Mouse (Mus musculus) left cerebral cortex, postnatal 4 days (tissue): ENCODE measurements around the gene Gcnt7. TPM values are rescaled to one million over a fixed set of nuclear protein-coding genes. Genes with fewer than 3 reads are reported as not detected.

ENCODE experiments used
- DNase-seq: peaks from one replicate; pipeline ENCODE4 v3.0.0-alpha.2; 2022
- intact Hi-C: fragments of 180-260 bp; cut with DNase I; formaldehyde crosslinking; loops from one replicate; pipeline ENCODE4 v1.15.1; 2025
- total RNA-seq, 2 experiments: library from RNA; stranded (reverse); gene quantifications; 2 replicates each; pipeline ENCODE4 v1.2.3; 2021

Gcnt7 gene
- total RNA-seq, 2 experiments from 2014 or later: not detected

GRCm38 (mm10) chr2:172410686-172411085 lies 47.7 kb downstream of the Gcnt7 start:
- intact Hi-C loops: no loop called here

DNA sequence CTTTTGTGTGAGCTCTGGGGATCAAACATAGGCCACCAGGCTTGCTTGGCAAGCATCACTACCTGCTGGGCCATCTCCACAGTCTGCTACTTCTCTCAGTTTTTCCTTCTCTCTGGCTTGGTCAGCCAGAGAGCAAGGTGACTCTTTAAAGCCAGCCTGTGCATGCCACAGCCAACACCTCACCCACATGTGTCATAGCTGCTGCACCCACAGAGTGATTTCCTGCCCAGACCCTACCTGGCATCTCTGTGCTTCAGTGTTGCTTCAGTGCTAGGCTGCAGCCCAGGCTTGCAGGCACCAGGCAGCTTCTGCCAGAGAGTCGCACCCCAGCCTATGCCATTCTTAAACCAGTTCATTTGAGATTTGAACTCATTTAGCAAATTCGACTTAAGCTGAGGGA lies 50.9 kb downstream of the Gcnt7 start:
- DNase-seq: no peak
- intact Hi-C loops: no loop called here

More at GRCm38 (mm10) chr2:172410686-172411085, 47.7 kb downstream of the Gcnt7 start:
- DNase-seq: no peak

GRCm38 (mm10) chr2:172406173-172406572 lies 52.2 kb downstream of the Gcnt7 start:
- no peak for DNase-seq

GRCm38 (mm10) chr2:172405011-172405410 lies 53.4 kb downstream of the Gcnt7 start:
- intact Hi-C loops: no loop called here
- DNase-seq: no peak

More at GRCm38 (mm10) chr2:172406173-172406572, 52.2 kb downstream of the Gcnt7 start:
- intact Hi-C loops: no loop called here

DNA sequence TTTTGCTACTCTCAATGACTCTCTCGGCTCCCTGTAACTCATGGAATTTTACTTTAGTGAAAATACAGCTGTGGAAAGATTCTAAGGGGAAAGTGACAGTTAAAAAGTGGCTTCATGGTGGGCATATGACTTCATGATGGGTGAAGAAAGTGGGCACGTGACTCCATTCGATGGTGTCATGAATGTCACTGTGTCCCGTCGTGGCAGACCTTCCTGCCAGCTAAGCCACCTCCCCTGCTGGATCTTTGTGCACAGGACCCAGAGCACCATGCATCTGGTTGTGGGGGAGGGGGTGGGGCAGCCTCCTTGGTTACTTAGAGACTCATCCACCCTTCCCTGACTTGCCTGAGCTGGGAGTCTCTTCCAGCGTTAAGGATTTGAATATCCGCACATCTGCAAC lies 54.2 kb downstream of the Gcnt7 start:
- DNase-seq: no peak
- intact Hi-C loops: no loop called here

DNA sequence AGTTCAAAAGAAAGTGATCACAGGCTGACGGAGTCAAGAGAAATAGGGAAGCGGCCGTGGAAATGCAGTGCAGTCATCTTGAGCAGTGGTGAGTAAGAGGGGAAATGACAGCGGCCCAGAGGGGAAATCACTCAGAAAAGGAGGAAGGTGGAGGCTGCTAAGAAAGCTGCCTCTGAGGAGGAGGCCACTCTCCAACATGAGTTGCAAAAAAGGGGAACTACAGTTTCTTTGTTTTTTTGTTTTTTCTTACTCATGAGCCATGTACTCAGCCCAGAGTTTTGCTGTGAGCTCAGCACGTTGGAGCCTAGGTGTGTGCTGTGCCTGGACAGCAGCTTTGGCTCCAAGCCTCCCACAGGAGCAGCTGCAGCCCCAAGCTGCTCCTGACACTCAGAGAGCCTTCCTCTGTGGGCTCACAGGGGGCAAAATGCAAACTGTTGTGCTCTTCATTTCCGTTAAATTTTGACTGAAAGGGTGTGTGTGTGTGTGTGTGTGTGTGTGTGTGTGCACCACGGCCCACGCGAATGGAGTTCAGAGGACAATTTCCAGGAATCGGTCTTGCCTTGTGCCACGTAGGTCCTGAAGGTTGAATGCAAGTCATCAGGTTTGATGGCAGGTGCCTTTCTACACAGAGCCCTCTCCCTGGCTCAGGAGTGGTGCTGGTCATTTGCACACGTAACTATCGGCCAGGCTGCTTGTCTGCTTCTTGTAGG lies 57.1 kb downstream of the Gcnt7 start:
- intact Hi-C loops: no loop called here
- DNase-seq: no peak

Other genes starting within 250 kb of the Gcnt7 start
- under 1 TPM; 0.18 TPM for gene Mc3r, start 210.1 kb downstream of the Gcnt7 start, total RNA-seq
- gene Fam210b, start 113.0 kb downstream of the Gcnt7 start, total RNA-seq: 10 to 100 TPM; 20.7 to 22.8 TPM
- gene Aurka, start 88.1 kb downstream of the Gcnt7 start, total RNA-seq: 1 to 10 TPM; 4.7 to 6.8 TPM
- gene Cstf1, start 87.9 kb downstream of the Gcnt7 start, total RNA-seq: 10 to 100 TPM; 26.5 to 29.8 TPM
- under 1 TPM; 0.16 to 0.24 TPM for gene Cass4, start 64.8 kb downstream of the Gcnt7 start, total RNA-seq
- gene Rtf2, start 18.0 kb downstream of the Gcnt7 start, total RNA-seq: 10 to 100 TPM; 62.8 to 63.8 TPM
- under 1 TPM in 1 of 2 experiments, not detected in 1; 0.91 TPM for gene Fam209, start 13.9 kb upstream of the Gcnt7 start, total RNA-seq
- 1 to 10 TPM; 1.2 TPM for gene Tfap2c, start 91.0 kb upstream of the Gcnt7 start, total RNA-seq